Mouse (Mus musculus) forebrain, embryonic 11.5 days (tissue): ENCODE results near the gene Six5. TPM values are rescaled to one million over a fixed set of nuclear protein-coding genes. Genes with fewer than 3 reads are reported as not detected.

ENCODE experiments used
- ATAC-seq: fragments of 200-750 bp; cut with Nextera tagmentation; replicated peaks from 2 replicates; pipeline ENCODE4 v1.8.0; 2017; ENCODE audit warnings: moderate TSS enrichment; ENCODE audit not compliant: low FRiP score
- DNase-seq: peaks from one replicate; pipeline ENCODE4 v3.0.0-alpha.2; 2017; ENCODE audit warnings: low spot score
- H3K27ac ChIP-seq: fragments of 300-500 bp; sonication (generic); 2 replicates; pipeline ENCODE4 v1.5.1; 2014; ENCODE audit warnings: low read depth, low read length
- H3K27me3 ChIP-seq: fragments of 300-500 bp; sonication (generic); 2 replicates; pipeline ENCODE4 v1.6.1; 2014; ENCODE audit warnings: mild to moderate bottlenecking, low read length, mixed read lengths; ENCODE audit not compliant: control insufficient read depth, insufficient read depth
- H3K36me3 ChIP-seq: fragments of 300-500 bp; sonication (generic); 2 replicates; pipeline ENCODE4 v1.6.1; 2014; ENCODE audit warnings: mild to moderate bottlenecking, low read length, moderate library complexity, mixed read lengths; ENCODE audit not compliant: control insufficient read depth, insufficient read depth
- H3K4me1 ChIP-seq: fragments of 300-500 bp; sonication (generic); replicated peaks from 2 replicates; pipeline ENCODE4 v1.6.1; 2014; ENCODE audit warnings: low read length, mixed read lengths; ENCODE audit not compliant: control insufficient read depth, insufficient read depth
- H3K4me2 ChIP-seq: fragments of 300-500 bp; sonication (generic); 2 replicates; pipeline ENCODE4 v1.6.1; 2014; ENCODE audit warnings: low read depth, mild to moderate bottlenecking, low read length, moderate library complexity, mixed read lengths; ENCODE audit not compliant: severe bottlenecking
- H3K4me3 ChIP-seq: fragments of 300-500 bp; sonication (generic); 2 replicates; pipeline ENCODE4 v1.5.1; 2014; ENCODE audit warnings: low read depth, low read length
- H3K9ac ChIP-seq: fragments of 300-500 bp; sonication (generic); 2 replicates; pipeline ENCODE4 v1.6.1; 2014; ENCODE audit warnings: low read length
- H3K9me3 ChIP-seq: fragments of 300-500 bp; sonication (generic); 2 replicates; pipeline ENCODE4 v1.6.1; 2016; ENCODE audit warnings: low read length, mixed read lengths; ENCODE audit not compliant: control insufficient read depth
- WGBS: fragments of 180-500 bp; shearing (Covaris S2); extraction: QIAGEN DNeasy Blood & Tissue Kit; methylation state at CpG from one replicate; pipeline ENCODE4 v1.1.7; 2014; 5-methylcytosine and 5-hydroxymethylcytosine counted together
- polyA plus RNA-seq: library from polyadenylated mRNA; unstranded; fragments of >200 nt; fragmentation: Nextera tagmentation; extraction: Ambion mirVana; gene quantifications from 2 replicates; pipeline ENCODE4 v1.2.1, GENCODE M21; 2014

Six5 gene
- polyA plus RNA-seq, 1 experiment from 2014 or later: 9.9 TPM

DNA sequence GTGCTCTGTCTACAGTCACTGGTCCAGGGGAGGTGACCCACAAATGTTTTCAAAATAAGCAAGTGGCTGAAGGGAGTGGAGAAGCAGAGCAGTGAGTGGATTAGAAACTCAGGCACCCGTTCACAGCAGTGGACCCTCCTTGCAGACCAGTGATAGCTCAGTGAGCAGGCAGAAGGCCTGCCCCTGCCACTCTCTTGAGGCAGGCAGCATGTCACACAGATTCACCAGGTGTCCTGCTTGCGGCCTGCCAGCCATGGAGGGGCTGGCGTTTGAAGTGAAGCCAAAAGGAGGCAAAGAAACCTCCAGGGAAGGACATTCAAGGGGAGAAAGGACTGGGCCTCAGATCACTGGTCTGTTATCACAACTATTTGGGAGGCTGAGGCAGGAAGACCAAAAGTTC is 15.7 kb upstream of the Six5 start:
- no peak overlapping the region for H3K4me3 ChIP-seq
- peaks cover 10% of the 10 kb centered on the region; the same call in 1 of the 2 replicates for H3K4me1 ChIP-seq
- DNase-seq (no peak), ATAC-seq (no peak)
- H3K4me2 ChIP-seq: no peak overlapping the region
- no peak overlapping the region for H3K27ac ChIP-seq
- H3K9me3 ChIP-seq: no peaks in the 10 kb centered on the region
- H3K36me3 ChIP-seq: peaks cover 19% of the 10 kb centered on the region
- no peak overlapping the region for H3K9ac ChIP-seq
- H3K27me3 ChIP-seq: no peaks in the 10 kb centered on the region
- WGBS: 84% methylated on average over 3 of the region's 3 CpGs

DNA sequence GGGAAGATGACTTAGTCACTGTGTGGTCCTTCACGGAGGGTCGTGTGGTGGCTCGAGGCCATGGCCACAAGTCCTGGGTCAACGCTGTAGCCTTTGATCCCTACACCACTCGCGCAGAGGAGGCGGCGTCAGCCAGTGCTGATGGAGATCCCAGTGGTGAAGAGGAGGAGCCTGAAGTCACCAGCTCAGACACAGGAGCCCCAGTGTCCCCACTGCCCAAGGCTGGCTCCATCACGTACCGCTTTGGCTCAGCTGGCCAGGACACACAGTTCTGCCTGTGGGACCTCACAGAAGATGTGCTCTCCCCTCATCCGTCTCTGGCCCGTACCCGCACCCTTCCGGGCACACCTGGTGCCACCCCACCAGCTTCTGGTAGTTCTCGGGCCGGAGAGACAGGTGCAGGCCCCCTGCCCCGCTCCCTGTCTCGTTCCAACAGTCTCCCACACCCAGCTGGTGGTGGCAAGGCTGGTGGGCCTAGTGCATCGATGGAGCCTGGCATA is 13.9 kb upstream of the Six5 start:
- ATAC-seq: no peak
- Histone ChIP-seq H3K4me2 (no peak overlapping the region), H3K4me1 (peaks cover 14% of the 10 kb centered on the region), H3K9ac (no peak overlapping the region), H3K27ac (no peak overlapping the region), H3K4me3 (no peak overlapping the region), H3K9me3 (no peaks in the 10 kb centered on the region), H3K27me3 (no peaks in the 10 kb centered on the region), H3K36me3 (peaks cover 19% of the 10 kb centered on the region)
- 91% methylated on average over 19 of the region's 19 CpGs for WGBS
- peak; percentile 47 for DNase-seq

DNA sequence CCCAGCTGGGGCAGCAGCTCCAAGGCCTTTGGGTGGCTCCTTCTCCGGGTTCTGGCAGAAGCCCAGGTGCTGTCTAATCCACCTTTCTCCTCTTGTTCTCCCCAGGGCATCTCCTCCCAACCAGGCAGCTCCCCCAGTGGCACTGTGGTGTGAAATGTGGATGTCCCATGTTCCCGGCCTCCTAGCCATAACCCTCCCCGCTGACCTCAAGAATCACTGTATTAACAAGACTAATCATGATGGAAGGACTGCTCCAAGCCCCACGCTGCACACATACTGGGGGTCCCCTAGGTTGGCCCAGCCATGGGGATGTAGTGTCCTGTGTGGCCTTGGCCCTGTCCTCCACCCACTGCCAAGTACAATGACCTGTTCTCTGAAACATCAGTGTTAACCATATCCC is 12.2 kb upstream of the Six5 start:
- Histone ChIP-seq H3K9ac (no peak overlapping the region), H3K4me1 (peaks cover 9% of the 10 kb centered on the region), H3K27me3 (no peaks in the 10 kb centered on the region), H3K36me3 (peaks cover 19% of the 10 kb centered on the region), H3K27ac (no peak overlapping the region), H3K9me3 (no peaks in the 10 kb centered on the region), H3K4me3 (no peak overlapping the region), H3K4me2 (no peak overlapping the region)
- ATAC-seq (no peak), DNase-seq (no peak)
- WGBS: 85% methylated on average over 4 of the region's 4 CpGs

DNA sequence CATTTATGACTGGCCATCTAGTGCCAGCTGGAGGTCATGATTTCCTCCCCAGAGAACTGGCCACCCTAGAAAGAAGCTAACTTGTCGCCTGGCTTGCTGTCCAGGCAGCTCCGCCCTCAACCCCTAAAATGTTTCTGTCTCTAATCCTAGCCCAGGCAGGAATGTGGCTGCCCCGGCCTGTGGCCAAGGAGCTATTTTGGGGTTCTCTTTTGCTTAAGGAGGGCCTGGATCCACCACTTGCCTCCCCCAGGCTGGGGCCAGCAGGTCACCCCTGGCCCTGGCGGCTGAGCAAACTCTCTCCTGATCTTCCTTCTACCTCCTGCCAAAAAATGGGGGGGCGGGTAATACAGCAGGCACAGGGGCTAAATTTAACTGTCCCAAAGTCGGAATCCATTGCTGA is 11.3 kb upstream of the Six5 start:
- 64% methylated on average over 6 of the region's 6 CpGs for WGBS
- Histone ChIP-seq H3K36me3 (peaks cover 16% of the 10 kb centered on the region), H3K4me3 (no peak overlapping the region), H3K9me3 (no peaks in the 10 kb centered on the region), H3K4me1 (peaks cover 7% of the 10 kb centered on the region), H3K9ac (no peak overlapping the region; the same call in 1 of the 2 replicates), H3K27me3 (no peaks in the 10 kb centered on the region), H3K4me2 (no peak overlapping the region), H3K27ac (no peak overlapping the region)
- ATAC-seq (no peak), DNase-seq (no peak)

GRCm38 (mm10) chr7:19083701-19084100 is 10.7 kb upstream of the Six5 start, which contains the start of gene Dmpk:
Gene Dmpk (plus strand): TSS chr7:19083849.
- Histone ChIP-seq H3K36me3 (peaks cover 12% of the 10 kb centered on the region), H3K9ac (no peak within 1 kb of the TSS; the same call in 1 of the 2 replicates), H3K27ac (no peak within 1 kb of the TSS), H3K4me1 (peaks cover 7% of the 10 kb centered on the region), H3K27me3 (no peaks in the 10 kb centered on the region), H3K4me2 (no peak within 1 kb of the TSS), H3K9me3 (no peaks in the 10 kb centered on the region), H3K4me3 (no peak within 1 kb of the TSS)
- DNase-seq: no peak
- ATAC-seq: no peak
- 49% methylated on average over 10 of the region's 10 CpGs for WGBS

- 77% methylated on average over 6 of the region's 6 CpGs for WGBS
- ATAC-seq (no peak), DNase-seq (no peak)
- no peak overlapping the region for H3K4me2 ChIP-seq
- no peaks in the 10 kb centered on the region for H3K27me3 ChIP-seq
- H3K9me3 ChIP-seq: no peaks in the 10 kb centered on the region
- no peak overlapping the region for H3K9ac ChIP-seq
- H3K4me3 ChIP-seq: no peak overlapping the region
- H3K36me3 ChIP-seq: peaks cover 12% of the 10 kb centered on the region
- no peak overlapping the region for H3K27ac ChIP-seq
- H3K4me1 ChIP-seq: peaks cover 7% of the 10 kb centered on the region
Observed at GRCm38 (mm10) chr7:19084277-19084771, 10.1 kb upstream of the Six5 start.

DNA sequence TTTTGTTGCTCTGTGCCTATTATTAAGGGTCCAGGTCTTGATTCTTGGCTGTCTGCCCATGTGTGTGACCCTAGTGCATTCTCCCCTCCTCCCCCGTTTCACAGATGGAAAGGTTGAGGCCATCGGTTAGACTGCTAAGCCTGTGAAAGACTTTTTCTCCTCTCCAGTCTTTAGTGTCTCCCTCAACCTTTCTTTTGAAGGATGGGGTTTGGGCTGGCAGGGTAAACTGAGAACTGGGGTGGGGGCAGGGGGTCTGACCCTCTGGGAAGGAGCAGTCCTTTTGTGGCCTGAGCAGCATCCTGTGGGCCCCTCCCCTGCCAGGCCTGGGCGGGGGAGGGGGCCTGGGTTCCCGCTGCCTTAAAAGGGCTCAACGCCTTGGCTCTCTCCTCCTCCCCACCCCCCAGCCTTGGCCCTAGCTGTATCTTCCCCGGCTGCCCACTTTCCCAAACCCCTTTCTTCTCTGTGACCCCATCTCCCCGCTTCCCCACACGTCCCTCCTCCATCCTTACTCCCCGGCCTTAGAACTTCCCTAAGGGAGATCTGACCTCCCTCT is 9.4 kb upstream of the Six5 start:
- Histone ChIP-seq H3K4me3 (no peak overlapping the region), H3K27ac (no peak overlapping the region), H3K36me3 (peaks cover 10% of the 10 kb centered on the region), H3K4me1 (peaks cover 7% of the 10 kb centered on the region), H3K9me3 (no peaks in the 10 kb centered on the region), H3K27me3 (no peaks in the 10 kb centered on the region), H3K9ac (0 out of 2 replicates have a peak overlapping the region, but pooled peaks have one; percentile 1), H3K4me2 (no peak overlapping the region)
- no peak for DNase-seq
- no peak for ATAC-seq
- WGBS: 21% methylated on average over 9 of the region's 9 CpGs

GRCm38 (mm10) chr7:19085495-19085894 is 8.9 kb upstream of the Six5 start:
- H3K4me3 ChIP-seq: no peak overlapping the region
- H3K4me1 ChIP-seq: peaks cover 7% of the 10 kb centered on the region

More at GRCm38 (mm10) chr7:19085495-19085894, 8.9 kb upstream of the Six5 start:
- no peak for ATAC-seq
- no peak for DNase-seq
- Histone ChIP-seq H3K9ac (0 out of 2 replicates have a peak overlapping the region, but pooled peaks have one; percentile 1), H3K9me3 (no peaks in the 10 kb centered on the region), H3K4me2 (0 out of 2 replicates have a peak overlapping the region, but pooled peaks have one; percentile 24), H3K27ac (no peak overlapping the region), H3K36me3 (peaks cover 6% of the 10 kb centered on the region), H3K27me3 (no peaks in the 10 kb centered on the region; the same call in 1 of the 2 replicates)
- 10% methylated on average over 6 of the region's 6 CpGs for WGBS
